Mouse (Mus musculus): Measurements from ENCODE around the gene S1pr5. TPM values are rescaled to one million over a fixed set of nuclear protein-coding genes. Genes with fewer than 3 reads are reported as not detected.
"Not testable (repeated sequence)": the region's sequence is repeated elsewhere in the genome, so short reads cannot be mapped to it uniquely, and the experiment has no call there.

Gene S1pr5
- polyA plus RNA-seq, 1 experiment from 2014 or later: 5.0 TPM

DNA sequence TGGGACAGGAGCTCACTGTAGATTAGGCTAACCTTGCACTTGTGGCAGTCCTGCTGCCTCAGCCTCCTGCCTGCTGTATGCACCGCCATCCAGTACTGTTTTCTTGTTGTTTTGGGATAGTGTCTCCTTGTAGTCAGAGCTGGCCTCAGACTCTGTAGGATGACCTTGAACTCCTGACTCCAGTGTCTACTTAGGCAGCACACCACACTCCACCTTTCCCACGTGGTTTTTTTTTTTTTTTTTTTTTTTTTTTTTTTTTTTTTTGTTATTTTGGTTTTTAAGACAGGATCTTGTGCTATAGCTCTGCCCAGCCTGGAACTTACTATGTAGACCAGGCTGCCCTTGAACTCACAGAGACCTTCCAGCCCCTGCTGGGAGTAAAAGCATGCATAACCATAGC is 39.6 kb downstream of the S1pr5 start:
- Histone ChIP-seq H3K9ac (replicated peaks; ENCODE audit: low read depth, low read length) (no peak overlapping the region), H3K4me1 (ENCODE audit: control insufficient read depth, insufficient read depth, low read length) (no peaks in the 10 kb centered on the region), H3K4me3 (ENCODE audit: low read depth, low read length) (no peak overlapping the region), H3K27me3 (ENCODE audit: control insufficient read depth, insufficient read depth, low read length) (no peaks in the 10 kb centered on the region), H3K36me3 (ENCODE audit: control insufficient read depth, insufficient read depth, low read length) (peaks cover 12% of the 10 kb centered on the region), H3K9me3 (ENCODE audit: control insufficient read depth, low read length) (no peaks in the 10 kb centered on the region), H3K27ac (ENCODE audit: low read depth, low read length) (no peak overlapping the region), H3K4me2 (ENCODE audit: low read depth, low read length) (no peak overlapping the region)
- ATAC-seq (ENCODE audit: low read depth): no peak
- WGBS: 70% methylated on average over 2 of the region's 2 CpGs

DNA sequence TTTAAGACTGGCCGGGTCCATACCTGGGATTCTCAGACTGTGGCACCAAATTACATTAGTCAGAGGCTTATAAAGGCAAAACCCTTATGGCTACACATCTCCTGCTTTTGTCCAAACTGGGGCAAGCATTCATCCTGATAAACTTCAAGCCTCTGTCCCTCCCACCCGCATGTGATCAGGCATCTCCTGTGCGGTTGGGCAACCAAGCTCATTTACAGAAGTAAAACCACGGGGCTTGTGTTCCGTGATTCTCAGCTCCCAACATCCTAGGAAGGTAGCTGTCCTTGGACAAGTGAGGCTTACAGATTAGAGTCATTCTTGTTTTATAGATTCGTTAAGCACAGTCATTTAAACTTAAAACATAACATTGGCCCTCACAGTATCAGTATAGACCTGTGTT is 41.4 kb downstream of the S1pr5 start:
- H3K4me1 ChIP-seq (ENCODE audit: control insufficient read depth, insufficient read depth, low read length): no peaks in the 10 kb centered on the region
- H3K4me2 ChIP-seq (ENCODE audit: low read depth, low read length): no peak overlapping the region
- H3K36me3 ChIP-seq (ENCODE audit: control insufficient read depth, insufficient read depth, low read length): peaks cover 12% of the 10 kb centered on the region
- H3K4me3 ChIP-seq (ENCODE audit: low read depth, low read length): no peak overlapping the region
- no peaks in the 10 kb centered on the region for H3K27me3 ChIP-seq (ENCODE audit: control insufficient read depth, insufficient read depth, low read length)
- ATAC-seq (ENCODE audit: low read depth): no peak
- H3K9ac ChIP-seq (replicated peaks; ENCODE audit: low read depth, low read length): no peak overlapping the region
- no peaks in the 10 kb centered on the region for H3K9me3 ChIP-seq (ENCODE audit: control insufficient read depth, low read length)
- 92% methylated on average over 6 of the region's 6 CpGs for WGBS
- no peak overlapping the region for H3K27ac ChIP-seq (ENCODE audit: low read depth, low read length)

DNA sequence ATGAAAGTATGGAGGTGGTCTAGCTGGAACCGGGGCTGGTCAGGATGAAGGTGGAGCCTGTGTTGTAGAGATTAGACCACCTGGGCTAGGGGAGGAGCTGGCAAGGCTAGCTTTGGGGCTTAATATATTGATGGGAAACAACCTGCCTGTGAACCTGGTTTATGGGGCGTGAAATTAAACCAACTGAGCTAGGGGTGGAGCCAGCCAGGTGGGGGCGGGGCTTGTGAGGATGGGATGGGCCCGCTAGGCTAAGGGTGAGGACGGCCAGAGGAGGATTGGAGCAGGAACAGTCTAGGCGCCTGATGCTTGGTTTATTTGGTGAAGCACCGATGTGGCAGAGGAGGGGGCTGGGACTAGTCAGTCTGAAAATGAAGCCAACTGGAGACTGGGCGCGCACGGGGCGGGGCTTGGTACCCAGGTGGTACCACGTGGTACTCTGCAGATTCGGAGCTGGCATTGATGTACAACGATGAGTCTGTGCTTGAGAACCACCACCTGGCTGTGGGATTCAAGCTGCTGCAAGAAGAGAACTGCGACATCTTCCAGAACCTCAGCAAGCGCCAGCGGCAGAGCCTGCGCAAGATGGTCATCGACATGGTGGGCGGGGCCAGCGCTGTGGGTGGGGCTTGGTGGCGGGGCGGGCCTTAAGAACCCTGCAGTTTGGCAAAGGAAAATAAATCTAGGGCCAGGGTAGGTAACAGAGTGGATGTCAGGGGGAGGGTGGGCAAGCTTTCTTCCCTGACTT is 43.5 kb downstream of the S1pr5 start:
- H3K9me3 ChIP-seq (ENCODE audit: control insufficient read depth, low read length): no peaks in the 10 kb centered on the region
- H3K4me3 ChIP-seq (ENCODE audit: low read depth, low read length): peak overlapping the region; percentile 28
- peak overlapping the region; percentile 34 for H3K27ac ChIP-seq (ENCODE audit: low read depth, low read length)
- ATAC-seq (ENCODE audit: low read depth): peak; percentile 80
- no peaks in the 10 kb centered on the region for H3K27me3 ChIP-seq (ENCODE audit: control insufficient read depth, insufficient read depth, low read length)
- WGBS: 5% methylated on average over 23 of the region's 23 CpGs
- H3K4me1 ChIP-seq (ENCODE audit: control insufficient read depth, insufficient read depth, low read length): no peaks in the 10 kb centered on the region
- peak overlapping the region; percentile 33; the same call in 1 of the 2 replicates for H3K4me2 ChIP-seq (ENCODE audit: low read depth, low read length)
- 0 out of 2 replicates have a peak overlapping the region, but pooled peaks have one; percentile 32 for H3K9ac ChIP-seq (replicated peaks; ENCODE audit: low read depth, low read length)
- H3K36me3 ChIP-seq (ENCODE audit: control insufficient read depth, insufficient read depth, low read length): peaks cover 11% of the 10 kb centered on the region; the same call in 1 of the 2 replicates

DNA sequence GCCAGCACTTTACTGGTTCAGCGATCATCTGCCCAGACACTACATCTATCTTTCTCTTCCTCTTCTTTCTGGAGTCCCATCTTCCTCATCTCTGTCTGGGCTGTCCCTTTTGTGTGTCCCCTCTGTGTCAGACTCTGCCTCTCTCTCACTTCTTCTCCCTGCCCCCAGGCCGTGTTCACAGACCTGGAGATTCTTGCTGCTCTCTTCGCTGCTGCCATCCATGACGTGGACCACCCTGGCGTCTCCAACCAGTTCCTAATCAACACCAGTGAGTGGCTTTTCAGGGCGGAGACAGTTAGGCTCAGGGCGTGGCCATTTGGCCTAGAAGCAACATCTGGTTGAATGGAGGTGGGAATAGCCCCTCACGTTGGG is 44.1 kb downstream of the S1pr5 start:
- H3K4me1 ChIP-seq (ENCODE audit: control insufficient read depth, insufficient read depth, low read length): no peaks in the 10 kb centered on the region
- ATAC-seq (ENCODE audit: low read depth): peak; percentile 26
- no peaks in the 10 kb centered on the region for H3K27me3 ChIP-seq (ENCODE audit: control insufficient read depth, insufficient read depth, low read length)
- no peak overlapping the region for H3K9ac ChIP-seq (replicated peaks; ENCODE audit: low read depth, low read length)
- no peak overlapping the region for H3K27ac ChIP-seq (ENCODE audit: low read depth, low read length)
- 15% methylated on average over 8 of the region's 8 CpGs for WGBS
- H3K9me3 ChIP-seq (ENCODE audit: control insufficient read depth, low read length): no peaks in the 10 kb centered on the region
- no peak overlapping the region for H3K4me3 ChIP-seq (ENCODE audit: low read depth, low read length)
- peaks cover 11% of the 10 kb centered on the region; the same call in 1 of the 2 replicates for H3K36me3 ChIP-seq (ENCODE audit: control insufficient read depth, insufficient read depth, low read length)
- H3K4me2 ChIP-seq (ENCODE audit: low read depth, low read length): peak overlapping the region; percentile 33; the same call in 1 of the 2 replicates

DNA sequence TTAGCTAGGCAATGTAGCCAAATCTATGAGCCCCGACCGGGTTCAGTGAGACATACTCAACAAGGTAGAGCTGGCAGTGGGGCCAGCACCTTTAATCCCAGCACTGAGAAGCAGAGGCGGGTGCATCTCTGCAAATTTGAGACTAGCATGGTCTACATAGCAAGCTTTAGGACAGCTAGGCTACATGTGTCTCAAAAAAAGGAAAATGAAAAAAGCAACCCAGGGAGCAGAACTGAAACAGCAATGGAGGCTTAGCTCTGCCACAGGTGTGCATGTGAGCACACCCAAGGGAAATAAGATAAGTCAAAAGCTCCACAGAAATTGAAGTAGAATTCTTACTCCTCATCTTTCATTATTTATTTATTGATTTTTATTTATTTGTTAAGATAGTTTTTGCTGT is 49.3 kb downstream of the S1pr5 start:
- no peak overlapping the region for H3K9ac ChIP-seq (replicated peaks; ENCODE audit: low read depth, low read length)
- ATAC-seq (ENCODE audit: low read depth): no peak
- no peaks in the 10 kb centered on the region for H3K27me3 ChIP-seq (ENCODE audit: control insufficient read depth, insufficient read depth, low read length)
- no peak overlapping the region for H3K27ac ChIP-seq (ENCODE audit: low read depth, low read length)
- H3K4me1 ChIP-seq (ENCODE audit: control insufficient read depth, insufficient read depth, low read length): peaks cover 13% of the 10 kb centered on the region
- H3K9me3 ChIP-seq (ENCODE audit: control insufficient read depth, low read length): no peaks in the 10 kb centered on the region
- H3K36me3 ChIP-seq (ENCODE audit: control insufficient read depth, insufficient read depth, low read length): peaks cover 6% of the 10 kb centered on the region; the same call in 1 of the 2 replicates
- 82% methylated on average over 3 of the region's 3 CpGs for WGBS
- H3K4me3 ChIP-seq (ENCODE audit: low read depth, low read length): no peak overlapping the region
- no peak overlapping the region for H3K4me2 ChIP-seq (ENCODE audit: low read depth, low read length)

DNA sequence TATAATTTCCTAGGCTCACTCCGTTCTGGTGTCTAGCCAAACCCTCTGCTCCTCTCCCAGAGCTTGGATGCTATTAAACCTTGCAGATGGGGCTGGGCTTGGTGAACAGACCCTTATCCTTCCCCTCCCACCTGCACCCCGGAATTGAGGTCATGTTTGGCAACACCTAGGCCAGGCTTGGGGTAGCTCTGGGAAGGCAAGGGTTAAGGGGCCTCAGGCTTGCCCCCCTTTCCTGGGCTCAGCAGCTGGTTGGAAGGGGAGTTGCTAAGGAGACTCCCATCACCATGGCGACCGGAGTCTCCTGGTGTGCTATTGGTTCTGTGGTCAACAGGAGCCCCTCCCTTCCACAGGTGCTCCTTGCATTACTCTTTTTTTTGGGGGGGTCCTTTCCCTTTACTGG is 50.3 kb downstream of the S1pr5 start:
- WGBS: 9% methylated on average over 4 of the region's 4 CpGs
- peak; percentile 89 for ATAC-seq (ENCODE audit: low read depth)
- H3K36me3 ChIP-seq (ENCODE audit: control insufficient read depth, insufficient read depth, low read length): peaks cover 6% of the 10 kb centered on the region; the same call in 1 of the 2 replicates
- no peaks in the 10 kb centered on the region for H3K9me3 ChIP-seq (ENCODE audit: control insufficient read depth, low read length)
- peak overlapping the region; percentile 81 for H3K4me2 ChIP-seq (ENCODE audit: low read depth, low read length)
- H3K27me3 ChIP-seq (ENCODE audit: control insufficient read depth, insufficient read depth, low read length): no peaks in the 10 kb centered on the region
- H3K9ac ChIP-seq (replicated peaks; ENCODE audit: low read depth, low read length): peak overlapping the region; percentile 59
- H3K4me1 ChIP-seq (ENCODE audit: control insufficient read depth, insufficient read depth, low read length): peaks cover 13% of the 10 kb centered on the region
- H3K27ac ChIP-seq (ENCODE audit: low read depth, low read length): no peak overlapping the region
- peak overlapping the region; percentile 51 for H3K4me3 ChIP-seq (ENCODE audit: low read depth, low read length)

DNA sequence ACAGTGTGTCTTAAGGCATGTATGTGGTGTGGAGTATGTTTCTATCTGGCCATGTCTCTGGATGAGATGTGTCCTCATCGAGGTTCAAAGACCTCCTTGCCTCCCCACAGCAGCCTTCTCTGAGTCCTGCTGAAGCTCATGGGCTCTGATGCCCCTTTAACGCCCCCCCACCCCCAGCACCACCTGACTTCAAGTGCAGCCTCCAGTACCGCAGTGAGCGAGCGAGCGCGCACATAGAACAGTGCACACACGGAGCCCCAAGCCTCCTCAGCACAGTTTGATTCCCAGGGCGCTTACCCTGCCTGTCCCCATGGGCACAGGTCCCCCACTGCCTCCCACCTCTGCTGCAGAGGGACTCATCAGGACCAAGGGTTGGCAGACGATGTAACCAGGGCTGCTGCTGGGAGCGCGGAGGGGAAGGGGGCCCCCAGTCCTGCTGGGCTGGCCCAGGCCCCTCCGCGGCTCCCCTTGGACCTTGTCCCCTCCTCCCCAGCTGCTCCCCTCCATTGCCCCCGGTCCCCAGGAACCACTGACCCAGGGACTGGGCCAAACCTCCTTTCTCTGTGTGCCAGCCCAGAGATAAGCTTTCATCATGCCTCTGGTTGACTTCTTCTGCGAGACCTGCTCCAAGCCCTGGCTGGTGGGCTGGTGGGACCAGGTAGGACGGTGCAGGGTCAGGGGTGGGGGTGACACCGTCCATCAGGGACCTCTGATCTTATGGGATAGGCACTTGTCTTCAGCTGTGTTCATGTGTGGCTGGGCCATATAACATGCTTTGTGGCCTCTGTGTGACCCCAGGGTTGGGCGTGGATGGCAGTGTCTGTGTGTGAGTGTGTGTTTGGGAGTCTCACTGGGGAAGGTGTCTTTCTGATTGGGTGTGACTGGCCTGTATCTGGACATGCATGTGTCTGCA is 51.5 kb downstream of the S1pr5 start:
- H3K27ac ChIP-seq (ENCODE audit: low read depth, low read length): 0 out of 2 replicates have a peak overlapping the region, but pooled peaks have one; percentile 3
- H3K9ac ChIP-seq (replicated peaks; ENCODE audit: low read depth, low read length): peak overlapping the region; percentile 59
- WGBS: 20% methylated on average over 19 of the region's 19 CpGs
- H3K36me3 ChIP-seq (ENCODE audit: control insufficient read depth, insufficient read depth, low read length): peaks cover 6% of the 10 kb centered on the region; the same call in 1 of the 2 replicates
- no peaks in the 10 kb centered on the region for H3K27me3 ChIP-seq (ENCODE audit: control insufficient read depth, insufficient read depth, low read length)
- H3K9me3 ChIP-seq (ENCODE audit: control insufficient read depth, low read length): no peaks in the 10 kb centered on the region
- peak overlapping the region; percentile 81 for H3K4me2 ChIP-seq (ENCODE audit: low read depth, low read length)
- H3K4me1 ChIP-seq (ENCODE audit: control insufficient read depth, insufficient read depth, low read length): peaks cover 13% of the 10 kb centered on the region
- H3K4me3 ChIP-seq (ENCODE audit: low read depth, low read length): peak overlapping the region; percentile 51
- peak; percentile 75 for ATAC-seq (ENCODE audit: low read depth)

DNA sequence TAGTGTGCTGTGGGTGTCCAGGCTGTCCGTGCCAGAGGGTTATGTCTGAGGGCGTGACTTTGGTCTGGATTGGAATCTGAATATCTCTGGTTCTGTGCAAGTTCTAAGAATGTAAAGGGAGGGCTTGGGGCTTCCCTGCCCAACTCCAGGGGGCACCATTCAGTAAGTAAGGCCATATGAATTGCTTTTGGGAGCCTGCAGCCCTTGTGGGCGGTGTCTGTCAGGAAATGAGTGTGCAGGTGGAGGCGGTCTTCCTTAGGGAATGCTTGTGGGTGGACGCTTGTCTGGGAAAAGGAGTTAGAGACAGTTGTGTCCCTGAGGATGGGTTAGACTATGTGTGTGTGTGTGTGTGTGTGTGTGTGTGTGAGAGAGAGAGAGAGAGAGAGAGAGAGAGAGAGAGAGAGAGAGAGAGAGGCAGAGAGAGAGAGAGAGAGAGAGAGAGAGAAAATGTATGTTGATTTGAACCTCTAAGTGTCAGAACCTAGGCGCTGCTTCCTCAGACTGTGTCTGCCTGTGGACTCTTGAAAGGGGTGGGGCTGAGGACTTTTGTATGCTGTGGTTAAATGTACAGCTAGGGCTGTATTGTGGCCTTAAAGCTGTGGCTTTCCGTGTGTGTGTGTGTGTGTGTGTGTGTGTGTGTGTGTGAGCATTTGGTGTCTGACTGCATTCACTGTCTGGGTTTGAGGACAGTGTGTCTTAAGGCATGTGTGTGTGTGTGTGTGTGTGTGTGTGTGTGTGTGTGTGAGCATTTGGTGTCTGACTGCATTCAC is 52.3 kb downstream of the S1pr5 start:
- H3K4me3 ChIP-seq (ENCODE audit: low read depth, low read length); H3K27ac ChIP-seq (ENCODE audit: low read depth, low read length); H3K27me3 ChIP-seq (ENCODE audit: control insufficient read depth, insufficient read depth, low read length); H3K36me3 ChIP-seq (ENCODE audit: control insufficient read depth, insufficient read depth, low read length); H3K9ac ChIP-seq (replicated peaks; ENCODE audit: low read depth, low read length); H3K9me3 ChIP-seq (ENCODE audit: control insufficient read depth, low read length): not testable (repeated sequence)
- Histone ChIP-seq H3K4me2 (ENCODE audit: low read depth, low read length) (peak overlapping the region; percentile 81; the same call in 1 of the 2 replicates), H3K4me1 (ENCODE audit: control insufficient read depth, insufficient read depth, low read length) (peaks cover 13% of the 10 kb centered on the region)
- 46% methylated on average over 7 of the region's 7 CpGs for WGBS
- peak; percentile 18 for ATAC-seq (ENCODE audit: low read depth)

All from neural tube, embryonic 14.5 days (tissue).